Mouse (Mus musculus) lung, postnatal 0 days (tissue): ENCODE measurements around the gene Prkaca.

Experiments used
- CTCF ChIP-seq: IDR thresholded peaks from 2 replicates; pipeline ENCODE4 v1.5.1; 2016; ENCODE audit warnings: antibody characterized with exemption, mild to moderate bottlenecking
- EP300 ChIP-seq: IDR thresholded peaks from 2 replicates; pipeline ENCODE4 v1.6.1; 2016; ENCODE audit warnings: antibody characterized with exemption, mild to moderate bottlenecking, control low read depth

GRCm38 (mm10) chr8:83937645-83938044, 35.1 kb upstream of the Prkaca start:
- TF ChIP-seq CTCF (no peak), EP300 (no peak)
